Comparison of ENCODE assay signal across 8 mouse cellular contexts in the genomic region with DNA sequence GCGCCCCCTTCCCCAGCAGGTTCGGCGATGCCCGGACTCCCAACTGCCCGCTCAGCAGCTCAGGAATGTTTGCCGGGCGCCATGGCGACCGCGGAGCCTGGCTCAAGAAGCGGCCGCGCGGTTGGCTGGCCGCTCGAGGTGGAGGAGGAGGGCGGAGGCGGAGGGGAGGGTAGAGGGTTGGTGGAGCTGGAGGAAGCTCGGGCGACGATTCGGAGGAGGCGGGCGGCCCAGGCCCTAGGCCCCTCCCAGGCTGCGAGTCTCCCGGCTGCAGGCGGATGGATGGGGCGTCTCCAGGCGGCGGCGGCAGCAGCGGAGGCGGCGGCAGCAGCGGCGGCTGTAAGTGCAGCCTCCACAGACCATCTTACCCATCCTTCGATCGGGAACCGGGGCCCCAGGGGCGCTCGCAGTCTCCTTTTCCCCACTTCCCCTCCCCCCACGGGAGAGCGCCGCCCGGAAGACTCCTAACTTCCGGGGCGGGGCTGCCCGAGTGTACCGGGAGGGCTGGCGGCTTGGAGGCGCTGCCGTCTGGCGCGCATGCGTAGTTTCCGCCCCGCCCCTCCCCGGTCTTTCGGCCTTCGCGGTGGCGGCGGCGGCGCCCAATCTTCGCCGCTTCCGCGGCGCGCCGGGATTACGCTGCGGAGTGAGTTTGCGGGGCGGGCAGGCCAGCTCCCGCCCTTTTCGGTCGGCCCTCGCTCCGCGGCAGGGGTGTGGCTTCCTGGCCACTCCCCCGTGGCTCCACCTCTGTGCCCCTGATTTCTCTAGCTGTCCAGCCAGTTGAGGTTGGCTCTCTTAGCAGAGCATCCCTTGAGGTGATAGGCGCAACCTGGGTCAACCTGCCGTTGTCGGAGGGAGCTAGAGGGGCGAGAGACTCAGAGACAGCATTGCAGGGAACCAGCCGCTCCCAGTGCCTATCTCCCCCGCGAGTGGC. TPM values are rescaled to one million over a fixed set of nuclear protein-coding genes. Genes with fewer than 3 reads are reported as not detected.
DNase-seq lines count a peak whose midpoint lies in the region; ATAC-seq and TF ChIP-seq lines count a peak whose summit lies in the region.

Gene Mier1, plus strand, starts transcription at position 207 of the 928 bp plus-strand sequence.
Gene Wdr78, minus strand, starts transcription at position 372 of the 928 bp plus-strand sequence.

- H3K4me2 ChIP-seq in embryonic facial prominence, embryonic 13.5 days: peak within 1 kb of the TSS; percentile 72
- peak within 1 kb of the TSS; percentile 79 for H3K4me2 ChIP-seq in limb, embryonic 13.5 days (replicated peaks)
- H3K4me2 ChIP-seq in midbrain, embryonic 16.5 days (ENCODE audit: low read length): peak within 1 kb of the TSS; percentile 77

- H3K4me3 ChIP-seq in embryonic facial prominence, embryonic 13.5 days: peak within 1 kb of the TSS; percentile 84
- H3K4me3 ChIP-seq in heart, adult 2 months: peak within 1 kb of the TSS; percentile 80
- H3K4me3 ChIP-seq in limb, embryonic 13.5 days: peak within 1 kb of the TSS; percentile 82
- peak within 1 kb of the TSS; percentile 86 for H3K4me3 ChIP-seq in midbrain, embryonic 16.5 days (ENCODE audit: low read depth, low read length)

- no peak for TF ChIP-seq CTCF in heart, adult 2 months (IDR thresholded peaks at IDR 0.05)

- H3K9me3 ChIP-seq in embryonic facial prominence, embryonic 13.5 days: no peaks in the 10 kb centered on the region
- no peaks in the 10 kb centered on the region for H3K9me3 ChIP-seq in limb, embryonic 13.5 days
- H3K9me3 ChIP-seq in midbrain, embryonic 16.5 days (replicated peaks; ENCODE audit: control insufficient read depth, low read length, poor library complexity, severe bottlenecking): no peaks in the 10 kb centered on the region

- TF ChIP-seq POLR2A in heart, adult 2 months (IDR thresholded peaks at IDR 0.05; ENCODE audit: insufficient read depth, low read depth, low read length): peak; percentile 33; the same call in 1 of the 2 replicates

- peak; percentile 95 for DNase-seq in 3134 (ENCODE audit: extremely low read depth, insufficient read length, low spot score)
- DNase-seq in adrenal gland, postnatal 36 days: peak; percentile 96 to 98
- peak; percentile 96 to 98 for DNase-seq in heart, adult 2 months
- DNase-seq in kidney, adult 8-10 months: peak; percentile 95 to 97
- peak; percentile 96 to 97 for DNase-seq in spleen, postnatal 10 days (ENCODE audit: low spot score in 2 of 2)

- no peak for TF ChIP-seq EP300 in heart, adult 2 months (IDR thresholded peaks at IDR 0.05; ENCODE audit: insufficient read depth, low read depth, low read length)

- ATAC-seq in embryonic facial prominence, embryonic 13.5 days (ENCODE audit: insufficient number of reproducible peaks, insufficient read depth, low FRiP score, low TSS enrichment, low read depth): peak; percentile 99
- peak; percentile 99 for ATAC-seq in limb, embryonic 13.5 days (ENCODE audit: low FRiP score, low read depth)
- peak; percentile 100 for ATAC-seq in midbrain, embryonic 16.5 days

- no peaks in the 10 kb centered on the region for H3K27me3 ChIP-seq in embryonic facial prominence, embryonic 13.5 days
- no peaks in the 10 kb centered on the region for H3K27me3 ChIP-seq in heart, adult 2 months (ENCODE audit: control insufficient read depth, insufficient read depth, low read length)
- no peaks in the 10 kb centered on the region for H3K27me3 ChIP-seq in limb, embryonic 13.5 days
- H3K27me3 ChIP-seq in midbrain, embryonic 16.5 days (ENCODE audit: control insufficient read depth, insufficient read depth, low read depth, low read length): no peaks in the 10 kb centered on the region

- peaks cover 24% of the 10 kb centered on the region for H3K4me1 ChIP-seq in embryonic facial prominence, embryonic 13.5 days
- peaks cover 5% of the 10 kb centered on the region for H3K4me1 ChIP-seq in heart, adult 2 months (ENCODE audit: control insufficient read depth, insufficient read depth, low read length)
- peaks cover 24% of the 10 kb centered on the region for H3K4me1 ChIP-seq in limb, embryonic 13.5 days
- H3K4me1 ChIP-seq in midbrain, embryonic 16.5 days (ENCODE audit: control insufficient read depth, insufficient read depth, low read length): peaks cover 33% of the 10 kb centered on the region

- intact Hi-C loops in heart, adult 2 months (cut with DNase I): loop anchor here (5.0 to 10.0 kb wide), 3 partner anchors 33 to 540 kb away; partner anchors contain the start of gene Oma1

- H3K27ac ChIP-seq in embryonic facial prominence, embryonic 13.5 days: peak within 1 kb of the TSS; percentile 100
- H3K27ac ChIP-seq in heart, adult 2 months: peak within 1 kb of the TSS; percentile 98
- peak within 1 kb of the TSS; percentile 99 for H3K27ac ChIP-seq in limb, embryonic 13.5 days
- H3K27ac ChIP-seq in midbrain, embryonic 16.5 days (ENCODE audit: low read length): peak within 1 kb of the TSS; percentile 100

- peaks cover 2% of the 10 kb centered on the region; the same call in 1 of the 2 replicates for H3K79me2 ChIP-seq in heart, adult 2 months (replicated peaks; ENCODE audit: control insufficient read depth, insufficient read depth, low read length)

- WGBS in embryonic facial prominence, embryonic 13.5 days: under 1% methylated on average over 85 of the region's 90 CpGs
- under 1% methylated on average over 86 of the region's 90 CpGs for WGBS in heart, adult 2 months
- WGBS in limb, embryonic 13.5 days: under 1% methylated on average over 89 of the region's 90 CpGs
- WGBS in midbrain, embryonic 16.5 days: under 1% methylated on average over 79 of the region's 90 CpGs

- H3K9ac ChIP-seq in embryonic facial prominence, embryonic 13.5 days: peak within 1 kb of the TSS; percentile 88
- peak within 1 kb of the TSS; percentile 80 for H3K9ac ChIP-seq in heart, adult 2 months (ENCODE audit: low read depth, low read length)
- peak within 1 kb of the TSS; percentile 79 for H3K9ac ChIP-seq in limb, embryonic 13.5 days
- H3K9ac ChIP-seq in midbrain, embryonic 16.5 days (ENCODE audit: low read depth, low read length): peak within 1 kb of the TSS; percentile 95

- H3K36me3 ChIP-seq in embryonic facial prominence, embryonic 13.5 days: peaks cover 8% of the 10 kb centered on the region
- H3K36me3 ChIP-seq in heart, adult 2 months (ENCODE audit: control insufficient read depth, insufficient read depth, low read length): peaks cover 5% of the 10 kb centered on the region; the same call in 1 of the 2 replicates
- H3K36me3 ChIP-seq in limb, embryonic 13.5 days: peaks cover 14% of the 10 kb centered on the region
- H3K36me3 ChIP-seq in midbrain, embryonic 16.5 days (ENCODE audit: control insufficient read depth, insufficient read depth, low read length): no peaks in the 10 kb centered on the region

RNA-seq across cellular contexts. Expression of gene Mier1, which starts in this region (rescaled TPM):
- 10 to 100 TPM; 57.0 to 59.2 TPM for total RNA-seq in adrenal gland, postnatal 36 days (2021)
- polyA plus RNA-seq in embryonic facial prominence, embryonic 13.5 days (2015; fragmentation: Nextera tagmentation; extraction: Ambion mirVana): 58.4 and 64.7 TPM in 2 replicates
- total RNA-seq in heart, adult 2 months (2021): 10 to 100 TPM; 32.0 to 36.9 TPM
- polyA plus RNA-seq in heart, adult 2 months (2012; rRNA removed): 7.0 and 12.5 TPM in 2 replicates
- 53.1 and 59.0 TPM in 2 replicates for polyA plus RNA-seq in limb, embryonic 13.5 days (2015; fragmentation: Nextera tagmentation; extraction: Ambion mirVana)
- polyA plus RNA-seq in midbrain, embryonic 16.5 days (2015; fragmentation: Nextera tagmentation; extraction: Ambion mirVana): 26.7 and 34.4 TPM in 2 replicates

RNA-seq across cellular contexts. Expression of gene Wdr78, which starts in this region (rescaled TPM):
- 1 to 10 TPM; 4.0 to 6.9 TPM for total RNA-seq in adrenal gland, postnatal 36 days (2021)
- polyA plus RNA-seq in embryonic facial prominence, embryonic 13.5 days (2015; fragmentation: Nextera tagmentation; extraction: Ambion mirVana): 4.5 and 5.9 TPM in 2 replicates
- total RNA-seq in heart, adult 2 months (2021): 1 to 10 TPM; 1.1 to 1.3 TPM
- polyA plus RNA-seq in heart, adult 2 months (2012; rRNA removed): 0.29 and 0.37 TPM in 2 replicates
- 3.7 and 3.8 TPM in 2 replicates for polyA plus RNA-seq in limb, embryonic 13.5 days (2015; fragmentation: Nextera tagmentation; extraction: Ambion mirVana)
- 5.7 and 6.2 TPM in 2 replicates for polyA plus RNA-seq in midbrain, embryonic 16.5 days (2015; fragmentation: Nextera tagmentation; extraction: Ambion mirVana)

Comparison
In these comparisons a context has a peak if more than half of its experiments do, and no peak if none do; other contexts are left out.
1. Peak in every context shown above with its lines: DNase-seq, ATAC-seq, H3K4me3 ChIP-seq and H3K27ac ChIP-seq.